Mouse (Mus musculus): ENCODE data around the gene Cadps2. TPM values are rescaled to one million over a fixed set of nuclear protein-coding genes. Genes with fewer than 3 reads are reported as not detected.

The Cadps2 gene
- polyA plus RNA-seq, 2 experiments: 0.05 to 0.07 TPM

- Histone ChIP-seq H3K27me3 (ENCODE audit: control insufficient read depth, insufficient read depth, low read length) (peaks cover 86% of the 10 kb centered on the region), H3K9ac (replicated peaks) (no peak overlapping the region), H3K4me1 (replicated peaks; ENCODE audit: control insufficient read depth in 2 of 2, insufficient read depth in 2 of 2, low read length in 1 of 2) (no peaks in the 10 kb centered on the region), H3K9me3 (ENCODE audit: control insufficient read depth, low read length) (no peaks in the 10 kb centered on the region), H3K4me3 (ENCODE audit: insufficient read depth in 1 of 2, low read depth in 2 of 2, low read length in 2 of 2) (no peak overlapping the region), H3K27ac (no peak overlapping the region), H3K4me2 (ENCODE audit: low read depth) (no peak overlapping the region), H3K36me3 (replicated peaks; ENCODE audit: control insufficient read depth, insufficient read depth, low read depth) (no peaks in the 10 kb centered on the region)
- no peak for ATAC-seq (ENCODE audit: insufficient read depth)
- DNase-seq (ENCODE audit: low read depth in 3 of 3, low spot score in 3 of 3): no peak
- 2% methylated on average over 23 of the region's 23 CpGs for WGBS (ENCODE audit: insufficient replicate concordance)
- no peak for TF ChIP-seq CTCF (IDR thresholded peaks at IDR 0.05; ENCODE audit: low read depth)
- no peak for TF ChIP-seq EP300 (IDR thresholded peaks at IDR 0.05; ENCODE audit: low read depth)
These were observed 592.3 kb downstream of the Cadps2 start for GRCm38 (mm10) chr6:23246790-23247511.

GRCm38 (mm10) chr6:23246061-23246789 is 593.0 kb downstream of the Cadps2 start:
- no peak overlapping the region for H3K4me2 ChIP-seq (ENCODE audit: low read depth)
- H3K36me3 ChIP-seq (replicated peaks; ENCODE audit: control insufficient read depth, insufficient read depth, low read depth): no peaks in the 10 kb centered on the region
- no peak for ATAC-seq (ENCODE audit: insufficient read depth)
- TF ChIP-seq EP300 (IDR thresholded peaks at IDR 0.05; ENCODE audit: low read depth) (no peak), CTCF (IDR thresholded peaks at IDR 0.05; ENCODE audit: low read depth) (no peak)
- H3K9me3 ChIP-seq (ENCODE audit: control insufficient read depth, low read length): no peaks in the 10 kb centered on the region
- H3K4me1 ChIP-seq (replicated peaks; ENCODE audit: control insufficient read depth in 2 of 2, insufficient read depth in 2 of 2, low read length in 1 of 2): no peaks in the 10 kb centered on the region
- H3K27ac ChIP-seq: no peak overlapping the region
- peaks cover 82% of the 10 kb centered on the region for H3K27me3 ChIP-seq (ENCODE audit: control insufficient read depth, insufficient read depth, low read length)
- H3K4me3 ChIP-seq (ENCODE audit: insufficient read depth in 1 of 2, low read depth in 2 of 2, low read length in 2 of 2): no peak overlapping the region
- 4% methylated on average over 17 of the region's 17 CpGs for WGBS (ENCODE audit: insufficient replicate concordance)
- DNase-seq (ENCODE audit: low read depth in 3 of 3, low spot score in 3 of 3): no peak
- H3K9ac ChIP-seq (replicated peaks): no peak overlapping the region

- no peak for DNase-seq (ENCODE audit: low read depth in 3 of 3, low spot score in 3 of 3)
- Histone ChIP-seq H3K4me1 (replicated peaks; ENCODE audit: control insufficient read depth in 2 of 2, insufficient read depth in 2 of 2, low read length in 1 of 2) (no peaks in the 10 kb centered on the region), H3K27ac (no peak overlapping the region), H3K9me3 (ENCODE audit: control insufficient read depth, low read length) (no peaks in the 10 kb centered on the region), H3K36me3 (replicated peaks; ENCODE audit: control insufficient read depth, insufficient read depth, low read depth) (no peaks in the 10 kb centered on the region), H3K4me3 (ENCODE audit: insufficient read depth in 1 of 2, low read depth in 2 of 2, low read length in 2 of 2) (no peak overlapping the region), H3K27me3 (ENCODE audit: control insufficient read depth, insufficient read depth, low read length) (peaks cover 78% of the 10 kb centered on the region), H3K9ac (replicated peaks) (no peak overlapping the region), H3K4me2 (ENCODE audit: low read depth) (no peak overlapping the region)
- ATAC-seq (ENCODE audit: insufficient read depth): no peak
- WGBS (ENCODE audit: insufficient replicate concordance): 4% methylated on average over 23 of the region's 23 CpGs
- TF ChIP-seq CTCF (IDR thresholded peaks at IDR 0.05; ENCODE audit: low read depth) (no peak), EP300 (IDR thresholded peaks at IDR 0.05; ENCODE audit: low read depth) (no peak)
These were observed 593.6 kb downstream of the Cadps2 start for GRCm38 (mm10) chr6:23245545-23246011.

- peaks cover 74% of the 10 kb centered on the region for H3K27me3 ChIP-seq (ENCODE audit: control insufficient read depth, insufficient read depth, low read length)
- TF ChIP-seq EP300 (IDR thresholded peaks at IDR 0.05; ENCODE audit: low read depth) (no peak), CTCF (IDR thresholded peaks at IDR 0.05; ENCODE audit: low read depth) (no peak)
These were observed 594.1 kb downstream of the Cadps2 start for GRCm38 (mm10) chr6:23245121-23245520.

More at GRCm38 (mm10) chr6:23245121-23245520, 594.1 kb downstream of the Cadps2 start:
- Histone ChIP-seq H3K36me3 (replicated peaks; ENCODE audit: control insufficient read depth, insufficient read depth, low read depth) (no peaks in the 10 kb centered on the region), H3K4me1 (replicated peaks; ENCODE audit: control insufficient read depth in 2 of 2, insufficient read depth in 2 of 2, low read length in 1 of 2) (no peaks in the 10 kb centered on the region), H3K9me3 (ENCODE audit: control insufficient read depth, low read length) (no peaks in the 10 kb centered on the region), H3K4me2 (ENCODE audit: low read depth) (no peak overlapping the region), H3K4me3 (ENCODE audit: insufficient read depth in 1 of 2, low read depth in 2 of 2, low read length in 2 of 2) (no peak overlapping the region), H3K9ac (replicated peaks) (no peak overlapping the region), H3K27ac (no peak overlapping the region)
- no peak for ATAC-seq (ENCODE audit: insufficient read depth)
- WGBS (ENCODE audit: insufficient replicate concordance): 12% methylated on average over 9 of the region's 9 CpGs
- DNase-seq (ENCODE audit: low read depth in 3 of 3, low spot score in 3 of 3): no peak
